Mouse (Mus musculus) ES-E14 (cell line): ENCODE measurements around the gene Slc38a5. TPM values are rescaled to one million over a fixed set of nuclear protein-coding genes. Genes with fewer than 3 reads are reported as not detected.
"Not testable (repeated sequence)": the region's sequence is repeated elsewhere in the genome, so short reads cannot be mapped to it uniquely, and the experiment has no call there.

Source experiments
- DNase-seq: peaks from one replicate; pipeline ENCODE4 v3.0.0-alpha.2; 2013; ENCODE audit warnings: low read depth, low spot score
- H3K27ac ChIP-seq: 2 replicates; pipeline ENCODE4 v1.5.1; 2012; ENCODE audit warnings: low read depth, mild to moderate bottlenecking, low read length, moderate library complexity, mixed read lengths; ENCODE audit not compliant: poor library complexity, insufficient read depth, severe bottlenecking
- H3K36me3 ChIP-seq: 2 replicates; pipeline ENCODE4 v1.6.1; 2012; ENCODE audit warnings: mild to moderate bottlenecking, low read length, moderate library complexity, mixed read lengths; ENCODE audit not compliant: control insufficient read depth, poor library complexity, insufficient read depth, severe bottlenecking
- H3K4me1 ChIP-seq, 2 experiments: fragments of 150-350 bp in 1 of 2; sonication (generic) in 1 of 2; 2 replicates each; pipeline ENCODE4 v1.6.1; 2012; ENCODE audit warnings: low read length in 2 of 2, mild to moderate bottlenecking in 1 of 2, mixed read lengths in 1 of 2; ENCODE audit not compliant: control insufficient read depth in 2 of 2, insufficient read depth in 2 of 2, poor library complexity in 1 of 2
- H3K4me3 ChIP-seq, 2 experiments: fragments of 150-350 bp in 1 of 2; sonication (generic) in 1 of 2; 2 replicates each; pipeline ENCODE4 v1.5.1; 2012; ENCODE audit warnings: low read length in 2 of 2, low read depth in 1 of 2, mild to moderate bottlenecking in 1 of 2, mixed read lengths in 1 of 2; ENCODE audit not compliant: insufficient read depth in 1 of 2, poor library complexity in 1 of 2, severe bottlenecking in 1 of 2
- H3K9ac ChIP-seq: 2 replicates; pipeline ENCODE4 v1.6.1; 2012; ENCODE audit warnings: low read depth, mild to moderate bottlenecking, low read length, mixed read lengths; ENCODE audit not compliant: poor library complexity, insufficient read depth, severe bottlenecking
- H3K9me3 ChIP-seq: fragments of 150-350 bp; sonication (generic); 2 replicates; pipeline ENCODE4 v1.6.1; 2012; ENCODE audit warnings: low read depth, mild to moderate bottlenecking, low read length; ENCODE audit not compliant: control insufficient read depth, insufficient read depth
- CHD2 ChIP-seq: IDR thresholded peaks from 2 replicates; pipeline ENCODE4 v1.6.1; 2014; ENCODE audit warnings: mild to moderate bottlenecking, low read depth, low read length, inconsistent platforms
- HCFC1 ChIP-seq: IDR thresholded peaks from 2 replicates; pipeline ENCODE4 v1.6.1; 2012; ENCODE audit warnings: low read length, inconsistent platforms, borderline replicate concordance; ENCODE audit not compliant: insufficient read depth
- MAFK ChIP-seq: IDR thresholded peaks from 2 replicates; pipeline ENCODE4 v1.6.1; 2014; ENCODE audit warnings: mild to moderate bottlenecking, low read depth, low read length, inconsistent platforms; ENCODE audit not compliant: insufficient read depth
- ZC3H11A ChIP-seq: IDR thresholded peaks from 2 replicates; pipeline ENCODE4 v1.6.1; 2012; ENCODE audit warnings: low read depth, mild to moderate bottlenecking, inconsistent platforms, low read length, borderline replicate concordance
- ZNF384 ChIP-seq: IDR thresholded peaks from 2 replicates; pipeline ENCODE4 v1.6.1; 2012; ENCODE audit warnings: low read depth, low read length, inconsistent platforms
- in situ Hi-C, 2 experiments: fragments of 600-800 bp; cut with MboI; formaldehyde crosslinking; loops; one replicate each; pipeline ENCODE4 v1.15.1; 2025; ENCODE audit warnings: low sequenced_read_pairs in 2 of 2, inconsistent platforms in 1 of 2; ENCODE audit not compliant: unreplicated experiment in 2 of 2
- total RNA-seq: library from RNA; depleted of rRNA; stranded (reverse); fragments of 300-350 nt; gene quantifications from 2 replicates; pipeline ENCODE4 v1.2.3, GENCODE M21; 2012; rRNA removed

Slc38a5 gene
- total RNA-seq, 1 experiment, result 3.6 TPM

GRCm38 (mm10) chrX:8274056-8274455 lies 3.1 kb downstream of the Slc38a5 start:
- Histone ChIP-seq H3K4me3 (no peak overlapping the region), H3K9me3 (no peaks in the 10 kb centered on the region), H3K4me1 (no peaks in the 10 kb centered on the region), H3K9ac (no peak overlapping the region), H3K36me3 (no peaks in the 10 kb centered on the region), H3K27ac (no peak overlapping the region)
- DNase-seq, result no peak
- in situ Hi-C loops, result no loop called here
- TF ChIP-seq MAFK, result no peak
- no peak for TF ChIP-seq HCFC1
- no peak for TF ChIP-seq ZC3H11A
- no peak for TF ChIP-seq CHD2
- TF ChIP-seq ZNF384, result no peak

GRCm38 (mm10) chrX:8288621-8289020 lies 17.7 kb downstream of the Slc38a5 start:
- Histone ChIP-seq H3K27ac (no peak overlapping the region), H3K9ac (no peak overlapping the region), H3K36me3 (no peaks in the 10 kb centered on the region), H3K9me3 (no peaks in the 10 kb centered on the region), H3K4me3 (no peak overlapping the region), H3K4me1 (no peaks in the 10 kb centered on the region)
- peak; percentile 8 for DNase-seq
- no peak for TF ChIP-seq ZNF384
- TF ChIP-seq MAFK, result no peak
- no peak for TF ChIP-seq HCFC1
- TF ChIP-seq ZC3H11A, result no peak
- TF ChIP-seq CHD2, result no peak
- in situ Hi-C loops, result no loop called here

DNA sequence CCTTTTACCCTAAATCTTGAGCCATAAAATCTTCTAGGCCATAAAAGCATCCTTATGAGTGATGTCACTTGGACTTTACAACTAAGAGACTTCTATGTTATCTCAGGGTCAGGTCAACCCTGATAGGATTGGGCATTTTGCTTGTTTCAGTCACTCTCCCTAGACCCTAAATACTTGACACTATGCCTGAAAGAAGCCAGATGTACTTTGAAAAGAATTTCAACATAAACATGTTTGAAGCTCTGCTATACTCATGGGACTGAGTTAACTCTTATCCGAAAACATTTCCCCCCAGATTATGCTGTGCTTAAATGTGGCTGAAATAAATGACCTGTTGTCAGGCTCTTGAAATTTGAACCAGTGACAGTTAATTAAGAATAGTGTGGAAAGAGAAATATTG lies 38.4 kb downstream of the Slc38a5 start:
- Histone ChIP-seq H3K9ac (no peak overlapping the region), H3K9me3 (no peaks in the 10 kb centered on the region), H3K4me3 (no peak overlapping the region), H3K27ac (no peak overlapping the region), H3K4me1 (no peaks in the 10 kb centered on the region), H3K36me3 (no peaks in the 10 kb centered on the region)
- no peak for DNase-seq
- in situ Hi-C loops, result no loop called here
- TF ChIP-seq ZNF384, result no peak
- no peak for TF ChIP-seq ZC3H11A
- TF ChIP-seq MAFK, result no peak
- TF ChIP-seq CHD2, result no peak
- TF ChIP-seq HCFC1, result no peak

DNA sequence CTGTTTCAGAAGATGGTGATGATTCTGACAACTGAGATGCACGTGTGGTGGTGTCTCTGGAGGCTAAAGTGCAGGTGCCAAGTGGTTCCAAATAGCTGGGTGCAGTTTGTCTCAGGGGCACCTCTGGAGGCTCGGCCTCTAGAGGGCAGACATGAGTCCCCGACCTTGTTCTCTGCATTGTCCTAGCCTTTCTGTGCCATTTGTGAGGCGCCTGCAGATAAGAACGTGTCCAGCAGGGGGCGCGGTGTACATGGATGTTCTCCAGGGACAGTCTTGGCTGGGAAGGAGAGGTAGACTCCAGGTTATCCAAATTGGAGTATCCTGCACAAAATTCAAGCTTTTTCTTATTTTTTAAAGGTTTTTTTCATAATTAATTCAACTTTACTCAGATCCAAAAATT lies 44.0 kb downstream of the Slc38a5 start:
- TF ChIP-seq ZC3H11A, result 0 out of 2 replicates have a peak, but pooled peaks have one; percentile 19
- H3K9ac ChIP-seq, H3K4me1 ChIP-seq, H3K27ac ChIP-seq, H3K36me3 ChIP-seq, H3K9me3 ChIP-seq, H3K4me3 ChIP-seq, in situ Hi-C loops: not testable (repeated sequence)
- peak; percentile 65 for DNase-seq

DNA sequence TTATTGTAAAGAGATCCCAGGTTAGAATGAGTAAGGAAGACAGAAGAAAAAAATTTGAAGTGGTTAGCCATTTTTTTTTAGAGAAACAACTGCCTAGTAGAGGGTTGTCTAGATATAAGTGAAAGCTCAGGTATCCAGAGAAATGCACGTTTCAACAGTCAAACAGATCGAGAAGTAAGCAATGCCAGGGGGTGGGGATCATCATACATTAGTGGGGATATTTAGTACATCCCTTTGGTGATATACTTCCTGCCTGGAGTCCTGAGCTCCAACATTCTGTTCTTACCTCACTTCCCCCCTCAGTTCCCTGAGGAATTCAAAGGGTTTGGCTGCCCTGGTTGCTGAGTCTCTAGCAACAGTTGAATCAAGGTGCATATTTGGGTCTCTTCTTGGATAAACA lies 56.2 kb downstream of the Slc38a5 start, which contains the start of gene Ssxb10:
TSS of gene Ssxb10 (plus strand) at position 301 of the 400 bp plus-strand sequence.
- in situ Hi-C loops, result no loop called here
- TF ChIP-seq MAFK (no peak), ZC3H11A (no peak), CHD2 (no peak), ZNF384 (no peak), HCFC1 (no peak)

More for the DNA sequence above, 56.2 kb downstream of the Slc38a5 start, which contains the start of gene Ssxb10:
- Histone ChIP-seq H3K4me3 (no peak within 1 kb of the TSS), H3K4me1 (no peaks in the 10 kb centered on the region), H3K9ac (no peak within 1 kb of the TSS), H3K36me3 (no peaks in the 10 kb centered on the region), H3K9me3 (no peaks in the 10 kb centered on the region), H3K27ac (no peak within 1 kb of the TSS)
- DNase-seq, result no peak

Other genes starting within 250 kb of the Slc38a5 start
- gene Suv39h1, start 196.4 kb upstream of the Slc38a5 start, total RNA-seq, result 26.9 and 42.6 TPM in 2 replicates
- 2.0 and 3.5 TPM in 2 replicates for gene Was, start 180.6 kb upstream of the Slc38a5 start, total RNA-seq
- 17.1 and 25.7 TPM in 2 replicates for gene Wdr13, start 138.2 kb upstream of the Slc38a5 start, total RNA-seq
- 312 and 423 TPM in 2 replicates for gene Rbm3, start 125.3 kb upstream of the Slc38a5 start, total RNA-seq
- gene Tbc1d25, start 95.0 kb upstream of the Slc38a5 start, total RNA-seq, result 10.5 and 13.7 TPM in 2 replicates
- 85.5 and 85.8 TPM in 2 replicates for gene Ebp, start 77.6 kb upstream of the Slc38a5 start, total RNA-seq
- gene Porcn, start 64.6 kb upstream of the Slc38a5 start, total RNA-seq, result 59.0 and 96.5 TPM in 2 replicates
- 19.3 and 20.9 TPM in 2 replicates for gene Ftsj1, start 18.7 kb upstream of the Slc38a5 start, total RNA-seq
- gene Ssxb10, start 56.3 kb downstream of the Slc38a5 start, total RNA-seq, result not detected in 2 replicates
- gene Ssxb9, start 95.8 kb downstream of the Slc38a5 start, total RNA-seq, result not detected in 2 replicates
- gene Ssxb1, start 142.2 kb downstream of the Slc38a5 start, total RNA-seq, result not detected in 2 replicates
- gene Ssxb2, start 190.6 kb downstream of the Slc38a5 start, total RNA-seq, result not detected in 2 replicates